Mouse (Mus musculus) hindbrain, embryonic 13.5 days (tissue): ENCODE measurements at regions not wholly inside any gene's neighbourhood (a gene's known extent, or its start where the extent isn't known, plus 50 kb on each side); places are given as distances from the start of the nearest gene placed in this dataset.
A peak's percentile ranks its signal among the peaks of the same experiment; 100 is the strongest.

Experiments used
- ATAC-seq: fragments of 200-750 bp; cut with Nextera tagmentation; 2 replicates; pipeline ENCODE4 v1.8.0; 2017; ENCODE audit warnings: moderate TSS enrichment; ENCODE audit not compliant: low FRiP score
- H3K27ac ChIP-seq: fragments of 300-500 bp; sonication (generic); 2 replicates; pipeline ENCODE4 v1.5.1; 2015; ENCODE audit warnings: inconsistent platforms, mild to moderate bottlenecking, moderate library complexity
- H3K27me3 ChIP-seq: fragments of 300-500 bp; sonication (generic); 2 replicates; pipeline ENCODE4 v1.6.1; 2015; ENCODE audit warnings: mild to moderate bottlenecking, inconsistent platforms
- H3K36me3 ChIP-seq: fragments of 300-500 bp; sonication (generic); 2 replicates; pipeline ENCODE4 v1.6.1; 2015; ENCODE audit warnings: mild to moderate bottlenecking, inconsistent platforms
- H3K4me1 ChIP-seq: fragments of 300-500 bp; sonication (generic); replicated peaks from 2 replicates; pipeline ENCODE4 v1.6.1; 2015; ENCODE audit warnings: inconsistent platforms
- H3K4me2 ChIP-seq: fragments of 300-500 bp; sonication (generic); 2 replicates; pipeline ENCODE4 v1.6.1; 2015; ENCODE audit warnings: inconsistent platforms, mild to moderate bottlenecking, moderate library complexity
- H3K4me3 ChIP-seq: fragments of 300-500 bp; sonication (generic); 2 replicates; pipeline ENCODE4 v1.5.1; 2015; ENCODE audit warnings: mild to moderate bottlenecking, inconsistent platforms
- H3K9ac ChIP-seq: fragments of 300-500 bp; sonication (generic); 2 replicates; pipeline ENCODE4 v1.6.1; 2015; ENCODE audit warnings: mild to moderate bottlenecking, inconsistent platforms
- H3K9me3 ChIP-seq: fragments of 300-500 bp; sonication (generic); 2 replicates; pipeline ENCODE4 v1.6.1; 2016; ENCODE audit warnings: inconsistent platforms
- WGBS: fragments of 180-500 bp; shearing (Covaris S2); methylation state at CpG from one replicate; pipeline ENCODE4 v1.1.7; 2015; 5-methylcytosine and 5-hydroxymethylcytosine counted together

DNA sequence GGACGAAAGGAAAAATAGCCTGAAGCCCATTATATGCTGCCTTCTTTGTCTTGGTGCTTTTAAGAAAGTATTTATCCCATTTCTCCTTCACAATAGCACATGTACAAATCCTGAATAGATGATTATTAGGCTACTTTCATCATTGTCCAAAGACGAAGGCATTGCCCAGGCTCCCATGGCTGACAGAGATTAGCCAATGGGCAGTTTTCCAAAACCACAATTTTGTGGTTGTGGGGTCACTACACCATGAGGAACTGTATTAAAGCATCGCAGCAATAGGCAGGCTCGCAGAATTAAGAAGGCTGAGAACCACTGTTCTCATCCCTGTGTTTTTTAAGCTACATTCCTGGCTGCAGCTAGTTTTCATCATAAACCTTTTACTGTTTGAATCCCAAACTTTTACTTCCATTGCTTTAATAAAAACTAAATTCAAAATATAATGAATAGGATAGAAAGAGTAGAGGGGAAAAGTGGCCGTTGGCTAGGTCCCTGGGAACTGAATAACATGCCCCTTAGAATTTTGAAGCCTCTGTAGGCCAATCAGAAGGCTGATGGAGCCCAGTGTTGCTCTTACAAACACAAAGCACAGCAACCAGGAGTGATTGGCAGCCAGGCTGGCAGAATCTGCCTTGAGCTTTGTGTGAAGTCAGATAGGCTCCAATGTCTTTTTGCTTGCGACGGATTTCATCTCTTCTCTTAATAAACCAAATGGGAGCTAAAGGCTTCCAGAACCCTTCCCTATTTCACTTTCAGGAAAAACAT, 199.7 kb downstream of the Galc start:
- no peak for ATAC-seq
- no peaks in the 10 kb centered on the region for H3K27me3 ChIP-seq
- 74% methylated on average over 7 of the region's 7 CpGs for WGBS

DNA sequence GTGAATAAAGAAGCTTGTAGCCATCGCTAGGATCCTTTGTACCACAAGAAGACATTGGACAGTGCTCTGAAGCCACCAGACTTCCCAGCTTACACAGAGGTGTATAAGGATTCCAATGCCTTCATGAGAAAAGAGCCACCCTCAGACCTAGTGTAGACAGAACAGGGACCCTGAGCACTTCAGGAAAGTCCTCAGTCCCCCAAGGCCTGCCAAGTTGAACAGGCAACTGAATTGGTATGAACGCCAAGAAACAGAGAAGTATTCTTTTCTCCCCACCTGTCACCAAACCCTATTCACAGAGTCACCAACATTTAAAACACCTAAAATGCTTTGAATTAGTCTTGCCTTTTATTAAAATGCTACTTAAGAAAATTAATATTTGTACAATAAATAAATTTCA, 200.3 kb downstream of the Galc start:
- Histone ChIP-seq H3K36me3 (no peaks in the 10 kb centered on the region), H3K27me3 (no peaks in the 10 kb centered on the region), H3K4me2 (no peak overlapping the region), H3K4me3 (no peak overlapping the region), H3K9ac (no peak overlapping the region), H3K4me1 (no peaks in the 10 kb centered on the region), H3K9me3 (no peaks in the 10 kb centered on the region), H3K27ac (no peak overlapping the region)
- no peak for ATAC-seq
- WGBS: 90% methylated on average over 2 of the region's 2 CpGs

More for the DNA sequence above, 199.7 kb downstream of the Galc start:
- H3K9ac ChIP-seq: no peak overlapping the region
- H3K9me3 ChIP-seq: no peaks in the 10 kb centered on the region
- no peak overlapping the region for H3K27ac ChIP-seq
- H3K36me3 ChIP-seq: no peaks in the 10 kb centered on the region
- no peaks in the 10 kb centered on the region for H3K4me1 ChIP-seq
- no peak overlapping the region for H3K4me3 ChIP-seq
- no peak overlapping the region for H3K4me2 ChIP-seq

DNA sequence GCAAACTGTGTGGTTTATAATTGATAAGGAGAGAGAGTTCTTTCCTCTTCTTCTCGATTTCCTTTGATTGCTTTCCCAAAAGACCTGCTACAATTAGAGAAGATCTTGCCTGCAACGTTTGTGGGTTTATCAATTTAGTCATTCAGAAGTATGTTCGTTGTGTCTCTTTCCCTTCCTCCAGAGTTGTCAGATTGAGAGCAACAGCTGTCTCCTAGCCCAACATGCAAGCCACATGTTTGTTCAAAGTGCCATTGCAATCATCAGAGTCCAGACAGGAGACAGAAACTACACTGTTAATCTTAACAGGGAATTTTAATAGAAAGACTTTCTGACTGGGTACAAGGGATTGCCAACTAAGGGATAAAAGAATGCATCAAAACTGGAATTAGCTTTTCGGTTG, 208.3 kb downstream of the Galc start:
- ATAC-seq: no peak
- Histone ChIP-seq H3K9ac (no peak overlapping the region), H3K36me3 (no peaks in the 10 kb centered on the region), H3K27ac (no peak overlapping the region), H3K4me3 (no peak overlapping the region), H3K4me1 (peaks cover 18% of the 10 kb centered on the region), H3K4me2 (no peak overlapping the region), H3K27me3 (no peaks in the 10 kb centered on the region), H3K9me3 (no peaks in the 10 kb centered on the region)
- 74% methylated on average over 4 of the region's 4 CpGs for WGBS

DNA sequence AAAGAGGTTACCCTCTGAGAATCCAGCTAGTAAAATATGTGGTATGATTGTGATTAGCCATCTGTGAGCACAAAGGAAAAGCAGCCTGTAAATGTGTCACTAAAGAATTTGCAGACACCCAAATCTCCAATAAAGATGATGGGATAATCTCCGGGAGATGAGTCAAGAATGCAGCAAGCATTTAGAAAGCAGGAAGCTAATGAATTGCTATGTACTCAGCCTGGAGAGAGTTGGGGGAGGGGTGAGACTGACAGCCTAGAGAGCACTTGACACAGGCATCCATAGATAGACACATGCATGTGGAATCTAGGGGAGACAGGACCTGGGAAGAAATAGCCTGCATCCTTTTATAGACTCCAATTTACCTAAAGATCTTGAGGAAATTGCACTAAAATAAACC, 208.8 kb downstream of the Galc start:
- WGBS: 15% methylated on average over 1 of the region's 1 CpGs
- H3K27ac ChIP-seq: no peak overlapping the region
- H3K4me2 ChIP-seq: no peak overlapping the region
- no peaks in the 10 kb centered on the region for H3K27me3 ChIP-seq
- no peaks in the 10 kb centered on the region for H3K36me3 ChIP-seq
- no peak overlapping the region for H3K4me3 ChIP-seq
- ATAC-seq: no peak
- no peaks in the 10 kb centered on the region for H3K9me3 ChIP-seq
- H3K4me1 ChIP-seq: peaks cover 18% of the 10 kb centered on the region
- H3K9ac ChIP-seq: no peak overlapping the region

DNA sequence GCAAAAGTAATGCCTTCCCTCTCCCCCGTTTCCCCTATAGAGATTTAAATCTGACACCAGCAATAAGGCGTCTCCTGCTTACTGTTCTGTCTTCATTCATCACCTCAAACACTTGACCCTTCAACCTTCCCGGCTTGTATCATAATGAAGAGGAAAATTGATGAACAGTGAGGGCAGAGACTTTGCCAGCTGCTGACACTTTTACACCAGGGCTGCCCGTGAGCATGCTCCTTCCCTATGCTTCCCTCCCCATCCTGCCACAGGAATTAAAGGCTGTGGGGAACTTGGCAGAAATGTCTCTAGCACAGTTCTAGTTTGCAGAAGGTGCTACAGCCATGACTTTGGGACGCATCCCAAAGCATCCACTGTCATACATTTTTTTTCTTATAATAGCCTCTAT, 209.2 kb downstream of the Galc start:
- no peak for ATAC-seq
- no peak overlapping the region for H3K4me3 ChIP-seq
- H3K9ac ChIP-seq: no peak overlapping the region
- H3K27ac ChIP-seq: no peak overlapping the region
- no peaks in the 10 kb centered on the region for H3K9me3 ChIP-seq
- WGBS: 19% methylated on average over 5 of the region's 5 CpGs
- H3K4me2 ChIP-seq: no peak overlapping the region
- H3K4me1 ChIP-seq: peaks cover 18% of the 10 kb centered on the region
- no peaks in the 10 kb centered on the region for H3K27me3 ChIP-seq
- H3K36me3 ChIP-seq: no peaks in the 10 kb centered on the region

DNA sequence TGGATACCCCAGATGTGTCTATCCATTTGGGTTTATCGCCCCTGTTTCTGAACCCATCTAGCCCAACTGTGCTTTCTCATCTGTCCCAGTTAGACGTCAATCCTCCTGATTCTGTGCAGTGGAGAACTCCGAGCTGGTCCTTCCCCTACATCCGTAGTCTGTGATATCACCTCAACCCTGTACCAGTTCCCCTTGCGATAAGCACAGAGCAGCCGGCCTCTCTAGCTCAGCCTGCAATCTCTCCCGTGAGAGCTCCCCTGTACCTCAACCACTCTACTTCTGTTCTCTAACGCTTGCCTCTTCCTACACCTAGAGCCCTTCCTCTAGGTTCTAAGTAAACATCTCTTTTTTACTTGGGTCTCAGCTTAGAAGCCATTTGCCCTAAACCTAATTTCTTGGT, 211.5 kb downstream of the Galc start:
- WGBS: 85% methylated on average over 8 of the region's 8 CpGs

DNA sequence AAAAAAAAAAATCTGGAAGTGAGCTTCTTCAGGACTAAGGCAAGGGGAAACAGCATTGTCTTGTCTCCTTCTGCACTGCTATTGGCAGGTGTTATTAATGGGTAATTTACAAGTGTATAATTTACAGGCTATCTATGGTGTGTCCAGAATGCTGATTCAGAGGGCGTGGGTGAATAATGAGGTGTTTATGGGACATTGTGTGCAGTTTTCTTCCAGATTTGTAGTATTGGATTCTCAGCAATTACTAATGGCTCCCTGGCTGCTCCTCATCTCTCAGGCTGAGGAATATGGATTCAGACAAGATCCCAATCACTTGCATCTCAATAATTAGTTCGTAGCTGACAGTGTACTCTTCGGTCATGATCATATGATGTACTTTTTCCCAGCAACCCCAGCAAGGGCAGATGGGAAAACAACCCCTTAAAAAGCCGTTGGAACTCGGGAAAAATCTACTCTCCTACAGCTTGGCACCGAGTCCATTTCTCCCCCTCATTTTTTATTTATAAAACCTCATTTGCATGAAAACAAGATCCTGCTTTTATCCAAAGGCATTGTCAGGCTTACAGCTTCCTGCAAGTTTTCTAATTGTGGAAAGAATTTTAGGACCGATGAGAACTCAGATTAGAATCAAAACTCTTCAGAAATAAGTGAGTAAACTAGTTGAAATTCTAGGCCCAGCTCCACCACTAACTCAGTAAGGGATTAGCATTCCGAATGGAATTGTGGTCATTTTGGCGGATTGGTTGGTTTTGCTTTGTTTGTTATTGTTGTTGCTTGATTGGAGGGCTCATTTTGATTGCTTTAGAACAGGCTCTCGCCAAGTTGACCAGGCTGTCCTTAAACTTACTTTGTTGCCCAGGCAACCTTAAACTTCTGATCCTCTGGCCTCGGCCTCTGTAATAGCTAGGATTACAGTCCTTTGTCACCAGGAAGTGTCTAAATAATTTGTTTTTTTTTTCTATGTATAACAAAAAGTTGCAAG, 212.5 kb downstream of the Galc start:
- Histone ChIP-seq H3K4me2 (no peak overlapping the region), H3K27ac (no peak overlapping the region), H3K36me3 (no peaks in the 10 kb centered on the region), H3K4me3 (no peak overlapping the region), H3K27me3 (no peaks in the 10 kb centered on the region), H3K9ac (no peak overlapping the region), H3K4me1 (peaks cover 18% of the 10 kb centered on the region), H3K9me3 (no peaks in the 10 kb centered on the region)
- WGBS: 46% methylated on average over 11 of the region's 11 CpGs
- ATAC-seq: no peak

More for the DNA sequence above, 211.5 kb downstream of the Galc start:
- Histone ChIP-seq H3K27me3 (no peaks in the 10 kb centered on the region), H3K4me3 (no peak overlapping the region), H3K27ac (no peak overlapping the region), H3K36me3 (no peaks in the 10 kb centered on the region), H3K4me2 (no peak overlapping the region), H3K4me1 (peaks cover 18% of the 10 kb centered on the region), H3K9ac (no peak overlapping the region), H3K9me3 (no peaks in the 10 kb centered on the region)
- no peak for ATAC-seq

DNA sequence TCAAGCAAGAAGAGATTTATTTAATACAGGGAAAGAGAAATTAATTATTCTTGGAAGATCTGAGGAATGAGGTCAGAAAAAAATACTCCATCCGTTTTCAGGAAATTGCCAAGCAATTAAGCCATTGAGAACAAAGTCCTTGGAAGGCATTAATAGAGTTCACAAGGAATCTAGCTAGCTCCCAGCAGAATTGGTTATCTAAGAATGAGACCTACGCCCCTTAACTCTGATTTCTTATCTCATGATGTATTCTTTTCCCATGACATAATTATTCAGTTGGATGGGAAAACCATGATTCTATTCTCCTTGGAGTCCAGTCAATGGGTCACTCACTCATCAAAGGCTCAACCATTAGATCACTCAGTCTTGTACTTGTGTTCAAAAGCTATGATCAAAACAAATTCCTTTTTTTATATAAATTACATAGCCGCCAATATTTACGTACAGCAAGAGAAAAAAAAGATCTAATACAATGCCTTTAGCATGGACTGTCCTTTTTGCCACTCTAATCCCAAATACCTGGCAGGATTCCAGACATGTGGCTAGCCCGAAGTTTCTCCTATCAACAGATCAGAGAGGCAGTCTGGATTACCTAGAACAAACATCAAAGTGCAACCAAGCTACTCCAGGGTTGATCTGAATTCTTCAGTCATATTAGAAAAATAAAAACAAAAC, 213.3 kb downstream of the Galc start:
- 79% methylated on average over 5 of the region's 5 CpGs for WGBS
- no peak overlapping the region for H3K9ac ChIP-seq
- H3K4me1 ChIP-seq: peaks cover 18% of the 10 kb centered on the region
- H3K4me2 ChIP-seq: no peak overlapping the region
- H3K36me3 ChIP-seq: no peaks in the 10 kb centered on the region
- H3K27ac ChIP-seq: no peak overlapping the region
- ATAC-seq: no peak
- H3K9me3 ChIP-seq: no peaks in the 10 kb centered on the region
- no peak overlapping the region for H3K4me3 ChIP-seq
- no peaks in the 10 kb centered on the region for H3K27me3 ChIP-seq

DNA sequence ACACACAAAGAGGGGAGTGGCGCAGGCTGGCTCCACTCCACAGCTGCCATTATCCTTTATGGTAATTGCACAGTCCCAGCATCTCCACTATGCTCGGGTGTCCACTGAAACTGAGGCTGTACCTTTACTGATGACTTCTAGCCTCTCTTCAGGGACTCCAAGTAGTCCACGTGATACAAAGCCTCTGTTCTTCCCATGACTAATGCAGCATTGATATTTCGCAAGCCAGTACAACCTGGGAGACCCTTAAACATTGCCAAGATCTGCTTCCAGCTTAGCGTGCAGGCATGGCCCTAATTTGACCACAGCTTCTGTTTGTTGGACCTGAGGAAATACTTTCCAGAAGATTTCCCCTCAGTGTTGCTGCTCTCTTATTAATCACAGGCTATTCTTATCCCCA, 215.8 kb downstream of the Galc start:
- Histone ChIP-seq H3K9ac (no peak overlapping the region), H3K4me1 (peaks cover 4% of the 10 kb centered on the region; the same call in 1 of the 2 replicates), H3K9me3 (no peaks in the 10 kb centered on the region), H3K27me3 (no peaks in the 10 kb centered on the region), H3K4me3 (no peak overlapping the region), H3K4me2 (no peak overlapping the region), H3K27ac (no peak overlapping the region), H3K36me3 (no peaks in the 10 kb centered on the region)
- ATAC-seq: no peak
- WGBS: 70% methylated on average over 5 of the region's 5 CpGs

DNA sequence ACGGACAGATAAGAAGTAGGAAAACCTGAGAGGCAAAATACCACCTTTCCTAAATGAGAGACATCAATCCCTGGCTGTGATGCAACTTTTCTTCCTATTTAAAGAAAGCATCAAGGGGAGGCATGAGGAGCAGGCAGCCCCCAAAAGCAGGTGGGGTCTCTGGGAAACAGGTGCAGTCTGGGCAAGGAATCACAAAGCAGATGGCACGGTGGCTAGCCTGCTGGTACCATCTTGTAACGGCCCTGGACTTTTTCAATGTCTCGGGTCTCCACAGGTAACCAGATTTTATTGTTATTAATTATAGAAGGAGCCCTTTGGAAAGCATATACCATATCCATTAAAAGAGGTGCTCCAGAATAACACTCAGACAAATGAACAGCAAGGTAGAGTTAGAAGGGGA, 219.6 kb downstream of the Galc start:
- Histone ChIP-seq H3K4me3 (no peak overlapping the region), H3K9ac (no peak overlapping the region), H3K4me1 (no peaks in the 10 kb centered on the region), H3K36me3 (no peaks in the 10 kb centered on the region), H3K9me3 (no peaks in the 10 kb centered on the region), H3K27me3 (no peaks in the 10 kb centered on the region), H3K4me2 (no peak overlapping the region), H3K27ac (no peak overlapping the region)
- ATAC-seq: no peak
- 91% methylated on average over 4 of the region's 4 CpGs for WGBS

DNA sequence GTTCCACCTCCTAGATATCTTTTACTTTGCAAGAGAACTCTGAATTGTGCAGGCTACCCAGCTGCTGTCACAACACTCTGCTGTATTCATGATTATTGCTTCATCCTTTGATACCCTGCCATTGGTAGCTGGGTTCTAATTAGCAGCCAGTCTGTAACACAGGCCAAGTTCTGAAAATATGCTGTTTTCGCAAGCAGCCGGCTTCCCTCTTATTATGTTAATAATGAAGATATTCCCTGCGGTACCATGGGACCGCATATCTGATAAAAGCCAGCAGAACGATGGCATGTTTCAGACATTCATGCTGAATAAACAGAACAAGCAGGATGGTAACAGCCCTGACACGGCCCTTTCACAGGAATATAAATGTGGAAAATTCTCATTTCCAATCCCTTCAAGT, 235.6 kb downstream of the Galc start:
- H3K9me3 ChIP-seq: no peaks in the 10 kb centered on the region
- no peaks in the 10 kb centered on the region for H3K27me3 ChIP-seq
- H3K4me2 ChIP-seq: no peak overlapping the region
- H3K9ac ChIP-seq: no peak overlapping the region
- H3K4me3 ChIP-seq: no peak overlapping the region
- H3K27ac ChIP-seq: no peak overlapping the region; the same call in 1 of the 2 replicates
- 0 out of 2 replicates have a peak, but pooled peaks cover 7% of the 10 kb centered on the region for H3K4me1 ChIP-seq
- no peak for ATAC-seq
- no peaks in the 10 kb centered on the region for H3K36me3 ChIP-seq
- WGBS: 49% methylated on average over 6 of the region's 6 CpGs

DNA sequence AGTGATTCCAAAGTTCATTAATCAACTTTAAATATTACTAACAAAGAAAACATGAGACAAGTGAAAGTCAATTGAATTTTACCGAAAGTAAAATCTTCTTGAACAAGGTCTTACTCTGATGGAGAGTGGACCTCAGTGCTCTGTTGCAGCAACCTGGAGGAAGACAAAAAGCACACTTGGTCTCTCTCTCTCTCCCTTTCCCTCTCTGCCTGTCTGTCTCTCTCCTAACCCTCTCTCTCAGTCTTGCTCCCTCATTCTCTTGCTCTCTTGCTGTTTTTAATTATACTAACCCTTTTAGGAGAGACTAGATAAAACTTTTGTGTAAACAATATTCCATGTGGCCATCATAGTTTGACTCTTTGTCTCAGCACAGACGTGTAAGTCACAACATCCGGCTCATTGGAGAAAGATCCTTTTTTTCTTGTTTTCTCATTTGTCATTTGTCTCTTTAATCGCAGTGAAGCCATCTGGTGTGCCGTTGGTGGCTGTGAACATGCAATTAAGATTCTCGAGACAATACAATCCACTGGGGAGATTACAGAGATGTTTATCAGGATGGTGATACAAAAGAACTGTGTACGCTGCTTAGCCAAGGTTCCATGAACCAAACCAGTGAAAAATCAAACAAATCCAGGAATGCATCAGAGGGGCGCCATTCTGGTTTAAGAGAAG, 244.5 kb downstream of the Galc start:
- no peaks in the 10 kb centered on the region for H3K36me3 ChIP-seq
- peaks cover 6% of the 10 kb centered on the region; the same call in 1 of the 2 replicates for H3K4me1 ChIP-seq
- peak; percentile 54; the same call in 1 of the 2 replicates for ATAC-seq
- no peak overlapping the region for H3K4me2 ChIP-seq
- H3K27me3 ChIP-seq: no peaks in the 10 kb centered on the region
- H3K27ac ChIP-seq: no peak overlapping the region
- WGBS: 40% methylated on average over 8 of the region's 8 CpGs
- no peak overlapping the region for H3K4me3 ChIP-seq
- H3K9me3 ChIP-seq: no peaks in the 10 kb centered on the region
- H3K9ac ChIP-seq: no peak overlapping the region
